Mouse (Mus musculus) megakaryocyte-erythroid progenitor cell, adult 5-6 weeks (primary cell): ENCODE measurements around the gene Klrg1. TPM values are rescaled to one million over a fixed set of nuclear protein-coding genes. Genes with fewer than 3 reads are reported as not detected.

Experiments
- ATAC-seq: replicated peaks from 2 replicates; pipeline ENCODE4 v1.8.0; 2016; ENCODE audit warnings: mild to moderate bottlenecking, inconsistent platforms; ENCODE audit not compliant: severe bottlenecking, poor library complexity, low FRiP score, low TSS enrichment
- total RNA-seq, 2 experiments: library from RNA; stranded (forward) in 1 of 2; stranded (reverse) in 1 of 2; fragments of 200-1000, 215-1000 nt in 1 of 2; fragments of >200 nt in 1 of 2; fragmentation: Nextera tagmentation in 1 of 2; gene quantifications; 2 replicates each; pipeline ENCODE4 v1.2.3; 2014 to 2017

Klrg1 gene
- total RNA-seq, 2 experiments from 2014 or later, result not detected

DNA sequence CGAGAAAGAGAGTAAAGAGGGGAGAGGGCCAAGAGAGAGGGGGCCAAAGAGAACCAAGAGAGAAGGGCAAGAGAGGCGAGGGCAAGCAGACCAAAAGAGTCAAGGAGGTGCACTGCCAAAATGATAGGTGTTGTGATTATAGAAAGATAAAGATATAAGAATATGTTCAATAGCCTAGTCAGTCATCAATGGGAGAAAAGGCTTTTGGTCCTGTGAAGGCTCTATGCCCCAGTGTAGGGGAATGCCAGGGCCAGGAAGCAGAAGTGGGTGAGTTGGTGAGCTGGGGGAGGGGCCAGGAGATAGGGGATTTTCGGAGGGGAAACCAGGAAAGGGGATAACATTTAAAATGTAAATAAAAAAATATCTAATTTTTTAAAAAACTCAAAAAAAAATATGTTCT, 11.6 kb upstream of the Klrg1 start:
- ATAC-seq, result no peak

DNA sequence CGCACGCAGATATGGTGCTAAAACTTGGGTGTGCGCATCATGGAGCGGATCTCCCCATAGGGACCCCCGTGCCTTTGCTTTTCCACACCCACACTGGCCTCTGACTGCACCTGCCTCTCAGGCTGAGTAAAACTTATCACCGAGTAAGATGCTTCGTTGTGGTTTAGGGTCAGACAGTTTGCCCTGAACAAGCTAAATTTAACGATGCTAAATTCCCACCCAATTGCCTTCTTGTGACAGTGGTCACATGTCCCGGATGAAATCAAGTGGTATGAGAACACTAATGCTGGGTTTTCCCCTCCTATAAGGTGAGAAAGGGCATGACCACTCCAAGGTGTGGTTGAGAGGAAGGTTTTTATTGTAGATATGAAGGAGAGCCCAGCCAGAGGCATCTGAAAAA, 11.1 kb upstream of the Klrg1 start:
- ATAC-seq, result no peak

DNA sequence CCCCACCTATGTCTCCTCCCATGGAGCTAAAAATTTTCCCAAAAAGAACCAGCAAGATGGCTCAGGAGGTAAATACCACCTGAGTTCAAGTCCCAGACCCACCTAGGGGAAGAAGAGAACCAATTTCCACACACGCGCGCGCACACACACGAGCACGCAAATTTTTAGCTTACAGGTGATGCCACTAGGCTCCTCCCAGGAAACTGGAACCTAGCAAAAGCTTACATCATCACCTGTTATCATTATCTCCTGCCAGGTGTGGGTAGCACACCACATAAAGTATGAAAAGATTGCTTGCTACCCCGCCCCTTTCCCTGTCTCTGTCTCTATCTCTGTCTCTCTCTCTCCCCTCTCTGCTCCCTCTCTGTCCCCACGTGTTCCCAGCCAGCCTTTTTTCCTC, 10.4 kb upstream of the Klrg1 start:
- no peak for ATAC-seq

DNA sequence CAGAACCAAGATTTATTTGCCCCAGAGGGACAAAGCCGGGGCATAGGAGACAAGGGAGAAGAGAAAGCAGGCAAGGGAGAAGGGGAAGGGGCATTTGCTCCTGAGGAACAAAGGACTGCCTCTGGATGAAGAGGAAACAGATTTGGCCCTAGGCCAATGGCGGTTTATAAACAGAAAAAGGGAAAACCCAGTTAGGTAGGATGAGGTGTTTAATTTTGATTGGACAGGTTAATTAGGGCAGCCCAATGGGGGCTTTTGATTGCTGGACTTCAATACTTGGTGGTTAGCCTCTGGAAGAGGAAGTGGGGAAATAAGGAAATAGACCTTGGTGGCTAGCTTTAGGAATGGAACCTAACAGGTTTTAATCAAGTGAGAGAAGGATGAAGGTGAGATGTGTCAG, 9.5 kb upstream of the Klrg1 start:
- no peak for ATAC-seq

DNA sequence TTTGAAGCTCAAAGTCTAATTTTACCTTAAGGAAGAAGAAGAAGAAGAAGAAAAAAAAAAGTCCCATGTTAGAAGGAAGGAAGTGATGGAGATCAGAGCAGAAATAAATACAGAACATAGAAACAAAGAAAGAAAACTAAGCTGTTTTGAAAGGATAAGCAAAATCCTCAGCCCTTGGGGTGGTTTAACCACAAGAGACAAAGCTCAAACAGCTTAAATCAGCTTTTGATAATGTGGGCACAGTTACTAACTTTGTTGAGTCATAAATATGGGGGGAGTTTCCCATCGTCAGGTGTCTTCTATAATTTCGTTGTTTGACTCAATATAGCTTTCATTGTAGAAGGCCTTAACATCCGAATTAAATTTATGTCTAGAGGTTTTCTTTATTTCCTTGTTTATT, 9.1 kb upstream of the Klrg1 start:
- ATAC-seq, result peak; percentile 53

DNA sequence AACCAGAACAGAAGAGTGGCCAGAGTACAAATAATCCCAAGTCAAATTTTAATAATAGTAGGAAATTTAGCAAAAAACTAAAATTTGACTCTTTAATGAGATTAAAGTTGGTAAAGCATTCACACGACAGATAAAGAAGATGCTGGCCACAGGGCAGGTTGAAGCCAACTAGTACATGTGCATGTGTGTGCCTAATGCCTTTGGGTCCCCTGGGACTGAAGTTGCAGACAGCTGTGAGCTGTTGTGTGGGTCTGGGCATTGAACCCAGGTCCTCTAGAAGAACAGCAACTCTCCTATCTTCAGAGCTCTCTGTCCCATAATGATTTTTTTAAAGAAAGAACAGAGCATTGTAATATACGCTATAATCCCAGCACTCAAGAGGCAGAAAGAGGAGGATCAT, 8.6 kb upstream of the Klrg1 start:
- no peak for ATAC-seq

DNA sequence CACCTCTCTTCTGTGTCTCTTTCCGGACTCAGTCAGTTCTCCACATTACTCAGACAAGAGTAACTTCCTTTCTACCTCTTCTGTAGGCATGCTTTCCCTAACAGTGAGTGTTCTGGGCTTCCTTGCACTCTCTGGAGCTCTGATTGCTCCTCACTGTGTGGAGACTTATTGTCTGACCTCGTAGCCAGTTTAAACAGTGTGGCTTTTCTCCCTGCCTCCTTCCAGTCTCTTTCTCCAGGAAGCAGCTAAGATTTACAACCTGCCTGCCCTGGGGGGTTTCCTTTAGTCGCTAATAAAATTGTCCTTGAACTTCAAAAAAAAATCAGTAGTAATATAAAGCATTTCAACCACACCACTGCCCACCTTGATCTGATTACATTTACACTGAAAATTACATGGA, 7.6 kb upstream of the Klrg1 start:
- no peak for ATAC-seq

DNA sequence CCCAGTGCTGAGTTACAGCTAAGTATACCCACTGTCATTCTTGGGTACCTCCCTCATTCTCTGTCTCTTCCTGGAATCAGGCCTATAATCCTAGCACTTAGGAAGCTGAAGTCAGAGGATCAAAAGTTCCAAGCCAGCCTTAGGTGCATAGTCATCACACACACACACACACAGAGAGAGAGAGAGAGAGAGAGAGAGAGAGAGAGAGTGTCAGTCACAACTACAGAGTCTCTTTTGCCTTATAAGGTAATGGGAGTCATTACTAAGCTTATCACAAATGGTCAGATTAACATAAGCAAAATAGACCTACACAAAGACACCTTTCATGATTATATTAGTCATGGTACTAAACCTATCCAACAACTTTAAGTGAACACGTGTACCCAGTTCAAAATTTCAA, 6.6 kb upstream of the Klrg1 start:
- ATAC-seq, result no peak

DNA sequence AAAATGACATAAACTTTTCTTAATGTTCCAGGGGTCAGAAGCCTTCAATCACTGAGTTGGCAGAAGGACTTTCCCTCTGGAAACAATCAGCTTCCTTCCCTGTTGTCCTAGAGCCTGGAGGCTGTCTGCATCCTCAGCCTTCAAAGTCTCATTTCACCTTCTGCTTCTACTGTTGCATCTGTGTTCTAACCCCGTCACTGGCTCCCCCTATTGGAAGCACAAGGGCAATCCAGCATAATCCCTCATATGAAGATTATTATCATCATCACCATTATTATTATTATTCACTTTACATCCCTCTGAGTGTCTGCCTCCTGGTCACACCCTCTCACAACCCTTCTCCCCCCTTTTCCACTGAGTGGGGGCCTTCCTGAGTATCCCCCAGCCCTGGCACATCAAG, 5.6 kb upstream of the Klrg1 start:
- 0 out of 2 replicates have a peak, but pooled peaks have one; percentile 48 for ATAC-seq

DNA sequence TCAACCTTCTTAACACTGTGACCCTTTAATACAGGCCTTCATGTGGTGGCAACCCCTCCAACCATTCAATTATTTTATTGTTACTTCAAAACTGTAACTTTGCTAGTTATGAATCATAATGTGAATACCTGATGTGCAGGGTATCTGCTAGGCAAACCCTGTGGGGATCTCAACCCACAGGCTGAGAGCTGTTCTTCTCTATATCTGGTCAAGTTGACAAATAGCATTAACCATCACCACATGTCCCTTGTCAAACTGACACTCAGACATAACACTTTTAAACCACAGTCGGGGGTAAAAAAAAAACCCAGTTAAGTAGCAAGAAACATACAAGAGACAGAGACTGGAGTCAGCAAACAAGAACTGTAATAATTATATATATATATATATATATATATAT, 2.1 kb upstream of the Klrg1 start:
- ATAC-seq, result no peak

DNA sequence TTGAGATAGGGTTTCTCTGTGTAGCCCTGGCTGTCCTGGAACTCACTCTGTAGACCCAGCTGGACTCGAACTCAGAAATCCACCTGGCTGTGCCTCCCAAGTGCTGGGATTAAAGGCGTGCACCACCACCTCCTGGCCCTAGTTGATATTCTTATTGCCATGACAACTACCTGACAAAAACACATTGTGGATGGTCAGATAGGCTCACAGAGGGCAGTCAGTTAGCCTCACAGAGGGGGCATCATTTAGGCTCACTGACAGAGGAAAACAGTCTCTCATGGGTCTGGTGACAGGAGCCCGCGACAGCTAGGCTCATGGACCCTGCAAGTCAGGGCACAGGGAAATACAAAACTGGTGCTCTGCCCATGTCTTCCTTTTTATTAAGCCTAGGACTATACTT, 1.6 kb upstream of the Klrg1 start:
- peak; percentile 82 for ATAC-seq

DNA sequence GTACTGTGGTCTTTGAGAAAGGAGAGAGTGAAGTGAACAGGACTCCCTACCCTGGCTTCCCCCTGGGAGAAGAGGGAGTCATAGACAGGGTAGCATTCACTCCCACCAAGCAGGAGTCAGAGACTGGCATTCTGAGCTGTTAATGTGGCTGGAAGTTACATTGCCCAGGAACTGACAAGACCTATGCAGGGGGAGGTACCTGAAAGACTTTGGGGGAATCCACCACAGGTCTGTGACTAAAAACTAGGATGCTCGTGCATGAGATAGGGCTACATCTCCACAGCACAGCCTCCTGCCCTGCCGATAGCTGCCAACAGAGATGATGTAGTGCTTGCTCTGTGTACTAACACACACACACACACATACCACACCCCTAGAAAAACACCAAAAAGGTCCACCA, 747 bp upstream of the Klrg1 start:
- ATAC-seq, result no peak

DNA sequence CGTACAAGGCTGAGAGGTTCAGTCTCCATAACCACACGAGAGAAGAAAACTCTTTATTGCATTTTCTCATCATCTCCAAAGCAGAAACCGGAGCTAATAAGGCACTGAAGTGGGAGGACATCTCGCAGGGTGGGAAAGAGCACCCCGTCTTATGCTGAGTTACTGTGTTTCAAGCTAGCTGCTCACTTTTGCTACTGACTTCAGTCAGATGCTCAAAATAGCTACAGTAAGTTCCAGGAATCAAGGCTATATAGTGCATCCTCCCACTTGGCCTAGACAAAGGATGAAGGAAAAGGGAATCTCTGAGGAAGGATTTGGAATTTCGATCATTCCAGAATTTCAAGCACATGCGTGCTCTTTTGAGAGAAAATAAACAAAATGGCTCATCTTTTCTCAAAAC, 6.1 kb downstream of the Klrg1 start:
- ATAC-seq, result no peak

DNA sequence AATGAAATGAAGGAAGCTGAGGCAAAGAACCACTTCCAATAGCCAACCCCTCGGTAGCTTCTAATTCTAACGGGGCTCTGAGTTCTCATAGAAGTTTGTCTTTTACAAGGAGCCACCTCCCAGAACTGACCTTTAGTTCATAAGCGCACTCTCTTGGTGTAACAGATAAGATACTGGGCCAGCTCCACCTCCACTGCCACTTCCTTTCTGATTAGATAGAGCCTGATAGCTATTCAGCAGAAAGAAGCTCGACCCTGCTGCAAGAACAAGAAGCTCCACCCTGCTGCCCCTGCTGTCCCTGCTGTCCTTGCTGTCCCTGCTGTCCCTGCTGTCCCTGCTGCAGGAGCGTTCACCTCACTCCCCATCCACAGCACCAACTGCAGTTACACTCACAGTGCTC, 8.1 kb downstream of the Klrg1 start:
- ATAC-seq, result peak; percentile 83

DNA sequence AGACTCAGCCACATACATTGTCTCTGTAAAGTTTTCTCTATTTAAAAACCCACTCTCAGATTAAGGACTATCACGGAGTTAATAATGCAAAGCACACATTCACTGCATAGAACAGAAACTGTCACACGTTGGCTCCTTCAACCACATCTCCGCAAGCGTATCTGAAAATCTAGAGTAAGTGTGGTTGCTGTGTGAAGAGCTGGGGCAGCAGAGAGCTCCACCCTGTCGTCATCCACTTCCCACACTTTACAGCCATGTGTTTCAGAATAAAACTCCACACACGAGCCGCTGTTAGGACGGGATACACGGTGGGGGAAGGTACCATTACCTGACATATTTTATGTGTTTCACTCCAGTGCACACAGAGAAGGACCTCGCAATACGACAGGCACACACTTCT, 12.5 kb downstream of the Klrg1 start:
- ATAC-seq, result peak; percentile 71

DNA sequence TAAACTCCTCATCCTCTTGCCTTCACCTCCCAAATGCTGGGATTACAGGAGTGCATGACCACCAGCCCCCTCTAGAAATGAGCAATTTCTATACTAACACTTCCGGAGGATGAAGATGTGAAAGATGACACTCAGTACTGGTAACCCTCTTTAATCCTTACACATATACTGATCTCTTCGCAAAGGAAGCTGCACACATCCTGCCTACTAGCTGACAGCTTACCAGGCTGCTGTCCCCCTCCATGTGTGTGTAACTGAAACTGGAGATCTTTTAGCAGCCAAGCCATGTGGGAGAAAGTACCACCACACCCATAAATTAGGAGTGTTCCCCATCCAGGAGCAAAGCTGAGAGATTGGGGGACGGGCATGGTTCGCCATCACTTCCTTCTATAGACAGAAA, 13.5 kb downstream of the Klrg1 start:
- no peak for ATAC-seq

DNA sequence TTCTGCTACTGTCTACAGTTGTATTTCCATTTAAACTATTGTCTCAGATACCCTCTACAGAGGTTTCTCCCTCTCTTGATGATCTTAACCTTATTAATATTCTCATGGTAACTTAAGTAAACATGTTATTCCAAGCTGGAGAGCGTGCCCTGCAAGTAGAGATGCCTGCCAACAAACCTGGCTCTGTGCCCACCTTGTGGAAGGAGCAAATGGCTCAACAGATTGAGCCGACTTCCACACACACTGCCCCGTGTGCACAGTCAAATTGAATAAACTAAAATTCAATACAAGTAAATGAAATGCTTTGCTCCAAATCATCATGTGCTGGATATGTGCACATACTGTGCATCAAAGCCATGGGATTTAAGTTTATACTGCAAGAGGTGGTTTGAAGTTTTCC, 14.1 kb downstream of the Klrg1 start:
- ATAC-seq, result peak; percentile 42

DNA sequence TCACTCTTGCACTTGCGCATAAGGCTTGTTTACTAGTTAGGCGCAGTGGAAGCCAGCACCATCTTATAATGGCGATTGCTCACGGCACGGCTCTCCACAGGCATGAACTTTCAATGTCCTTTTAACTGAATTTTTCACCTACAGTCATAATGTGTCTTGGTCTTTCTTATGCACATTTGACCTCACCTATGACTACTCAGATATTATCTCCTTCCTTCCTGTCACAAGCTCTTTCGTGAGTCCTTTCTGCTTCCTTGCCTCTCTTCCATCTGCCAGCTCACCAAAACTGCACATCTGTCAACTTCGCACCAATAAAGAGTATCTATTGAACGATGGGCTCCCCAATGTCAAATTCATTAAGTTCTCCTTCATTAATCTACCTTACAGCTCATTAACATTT, 20.1 kb downstream of the Klrg1 start:
- no peak for ATAC-seq

DNA sequence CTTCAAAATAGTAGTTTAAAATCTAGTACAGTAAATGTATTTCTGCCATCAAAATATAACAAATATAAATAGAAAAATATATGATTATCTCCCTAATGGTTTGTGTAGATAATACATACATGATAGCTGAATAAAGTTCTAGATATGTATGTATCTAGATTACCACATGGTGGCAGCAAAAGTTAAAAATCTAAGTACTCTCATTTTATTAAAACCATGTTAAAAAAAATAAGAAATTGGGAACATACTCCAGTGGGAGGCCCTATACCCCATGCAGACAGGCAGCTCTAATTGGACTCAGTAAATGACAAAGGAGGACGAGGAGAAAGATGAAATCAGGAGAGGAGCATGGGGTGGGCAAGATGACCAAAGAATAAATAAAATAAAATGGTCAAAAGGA, 30.5 kb downstream of the Klrg1 start:
- ATAC-seq, result no peak

DNA sequence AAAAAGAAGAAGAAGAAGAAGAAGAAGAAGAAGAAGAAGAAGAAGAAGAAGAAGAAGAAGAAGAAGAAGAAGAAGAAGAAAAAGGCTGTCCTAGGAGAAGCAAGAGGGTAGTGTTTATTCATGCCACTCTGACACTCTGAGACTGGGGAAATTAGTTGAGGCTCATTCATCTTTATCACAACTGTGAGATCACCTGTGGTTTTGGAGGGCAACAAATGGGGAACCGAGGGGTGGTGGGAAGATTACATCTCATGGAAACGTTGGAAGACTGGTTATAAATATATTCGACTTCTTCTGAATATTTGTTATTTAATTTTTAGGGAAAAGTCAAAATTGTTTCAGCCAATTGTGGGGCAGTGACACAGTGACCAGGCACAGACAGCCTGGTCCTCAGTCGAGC, 32.6 kb downstream of the Klrg1 start:
- no peak for ATAC-seq
